In genomic region chr19:10055783-10056660, GRCm38 (mm10) we compare ENCODE assay signal across 15 mouse cellular contexts. TPM values are rescaled to one million over a fixed set of nuclear protein-coding genes. Genes with fewer than 3 reads are reported as not detected.
DNase-seq lines count a peak whose midpoint lies in the region; ATAC-seq and TF ChIP-seq lines count a peak whose summit lies in the region.
"Had no signal": no experiment of that assay in that cellular context is flagged by ENCODE, and none has a peak within 500 bp of the region (broad histone marks: within the 10 kb centered on the region; RNA-seq: fewer than 3 reads in every experiment).

No protein-coding gene starts in this region.

- H3K9me3 ChIP-seq in kidney, embryonic 14.5 days (ENCODE audit: control insufficient read depth, low read length) = no peaks in the 10 kb centered on the region
- H3K9me3 ChIP-seq: liver, embryonic 15.5 days; midbrain, embryonic 13.5 days; neural tube, embryonic 13.5 days had no signal

- no peaks in the 10 kb centered on the region for H3K27me3 ChIP-seq in kidney, embryonic 14.5 days (ENCODE audit: control insufficient read depth, insufficient read depth, low read length)
- H3K27me3 ChIP-seq: liver, embryonic 15.5 days; midbrain, embryonic 13.5 days; neural tube, embryonic 13.5 days had no signal

- H3K27ac ChIP-seq in kidney, embryonic 14.5 days (ENCODE audit: low read depth, low read length) = no peak overlapping the region
- no peak overlapping the region for H3K27ac ChIP-seq in left cerebral cortex, adult 2 months
- H3K27ac ChIP-seq: midbrain, embryonic 13.5 days; neural tube, embryonic 13.5 days had no signal

- no peak; the same call in 1 of the 2 replicates for TF ChIP-seq CTCF in left cerebral cortex, adult 2 months (IDR thresholded peaks at IDR 0.05)

- 0 out of 2 replicates have a peak, but pooled peaks cover 8% of the 10 kb centered on the region for H3K4me1 ChIP-seq in kidney, embryonic 14.5 days (ENCODE audit: control insufficient read depth, insufficient read depth, low read length)

- peak; percentile 65 to 85 for DNase-seq in adrenal gland, adult (ENCODE audit: inconsistent age in 2 of 2, low spot score in 1 of 2)
- DNase-seq in adrenal gland, postnatal 25 days = no peak
- peak; percentile 84 for DNase-seq in kidney, adult 11 months
- peak; percentile 35 for DNase-seq in ZHBTc4 (ENCODE audit: low read depth, low spot score)
- peak; percentile 68 for DNase-seq in kidney, postnatal 14 days
- DNase-seq in left cerebral cortex, adult 2 months (ENCODE audit: extremely low spot score in 1 of 2, low spot score in 2 of 2) = no peak
- DNase-seq in frontal cortex, postnatal 14 days (ENCODE audit: low spot score in 2 of 2) = no peak
- DNase-seq: cerebellum, postnatal 36 days; heart, adult 18-20 months; heart, postnatal 10 days; left cerebral cortex, postnatal 4 days had no signal

- WGBS in kidney, embryonic 14.5 days = 82% methylated on average over 22 of the region's 22 CpGs

- H3K36me3 ChIP-seq in kidney, embryonic 14.5 days (ENCODE audit: control insufficient read depth, insufficient read depth, low read length) = peaks cover 16% of the 10 kb centered on the region

- intact Hi-C loops in left cerebral cortex, adult 2 months (cut with DNase I) = no loop called here

- H3K4me3 ChIP-seq in kidney, embryonic 14.5 days (ENCODE audit: low read length) = no peak overlapping the region
- no peak overlapping the region for H3K4me3 ChIP-seq in left cerebral cortex, adult 2 months
- H3K4me3 ChIP-seq: liver, embryonic 15.5 days; midbrain, embryonic 13.5 days; neural tube, embryonic 13.5 days had no signal

- H3K4me2 ChIP-seq in kidney, embryonic 14.5 days (replicated peaks; ENCODE audit: low read depth, low read length) = no peak overlapping the region
- H3K4me2 ChIP-seq: liver, embryonic 15.5 days; midbrain, embryonic 13.5 days; neural tube, embryonic 13.5 days had no signal

- no peak for ATAC-seq in kidney, embryonic 14.5 days (ENCODE audit: low FRiP score, low TSS enrichment)
- ATAC-seq: midbrain, embryonic 13.5 days had no signal

- no peak overlapping the region for H3K9ac ChIP-seq in kidney, embryonic 14.5 days (ENCODE audit: low read depth, low read length)
- H3K9ac ChIP-seq: liver, embryonic 15.5 days; midbrain, embryonic 13.5 days; neural tube, embryonic 13.5 days had no signal

RNA-seq across cellular contexts. Expression of gene Fads3, which starts 14.7 kb away (rescaled TPM):
- 9.5 and 15.1 TPM in 2 replicates for total RNA-seq in adrenal gland, postnatal 25 days (2021)
- polyA plus RNA-seq in kidney, embryonic 14.5 days (2014; fragmentation: Nextera tagmentation; extraction: Ambion mirVana) = 8.3 and 10.4 TPM in 2 replicates
- 10 to 100 TPM; 26.6 to 28.1 TPM for total RNA-seq in left cerebral cortex, adult 2 months (2021)

RNA-seq across cellular contexts. Expression of gene Fads2, which starts 45.5 kb away (rescaled TPM):
- total RNA-seq in adrenal gland, postnatal 25 days (2021) = 1,800 and 1,888 TPM in 2 replicates
- 28.3 and 42.4 TPM in 2 replicates for polyA plus RNA-seq in kidney, embryonic 14.5 days (2014; fragmentation: Nextera tagmentation; extraction: Ambion mirVana)
- total RNA-seq in left cerebral cortex, adult 2 months (2021) = 100 to 1,000 TPM; 109 to 121 TPM

RNA-seq across cellular contexts. Expression of gene Rab3il1, which starts 54.6 kb away (rescaled TPM):
- total RNA-seq in adrenal gland, postnatal 25 days (2021) = 3.5 and 5.8 TPM in 2 replicates
- 20.3 and 26.2 TPM in 2 replicates for polyA plus RNA-seq in kidney, embryonic 14.5 days (2014; fragmentation: Nextera tagmentation; extraction: Ambion mirVana)
- total RNA-seq in left cerebral cortex, adult 2 months (2021) = 1 to 10 TPM; 9.4 TPM

RNA-seq across cellular contexts. Expression of gene Best1, which starts 54.6 kb away (rescaled TPM):
- total RNA-seq in adrenal gland, postnatal 25 days (2021) = 0.97 TPM in 1 of 2 replicates, not detected in the other
- polyA plus RNA-seq in kidney, embryonic 14.5 days (2014; fragmentation: Nextera tagmentation; extraction: Ambion mirVana) = 1.1 and 1.2 TPM in 2 replicates
- under 1 TPM; 0.49 to 0.75 TPM for total RNA-seq in left cerebral cortex, adult 2 months (2021)

Comparison
In these comparisons a context has a peak if more than half of its experiments do, and no peak if none do; other contexts are left out.
1. DNase-seq: peak in adrenal gland, adult (2 of 2), kidney, adult 11 months (single experiment), ZHBTc4 (single experiment) and kidney, postnatal 14 days (single experiment); none in adrenal gland, postnatal 25 days (single experiment), left cerebral cortex, adult 2 months (0 of 2) and frontal cortex, postnatal 14 days (0 of 2).
2. RNA of gene Fads2, which starts 45.5 kb away (total RNA-seq): 1,800 to 1,888 TPM in adrenal gland, postnatal 25 days; 109 to 121 TPM in left cerebral cortex, adult 2 months; every median in the first group is over 10 times any median in the second.